Mouse (Mus musculus) heart, adult 8-10 months (tissue): ENCODE data around the gene Fgf22. TPM values are rescaled to one million over a fixed set of nuclear protein-coding genes. Genes with fewer than 3 reads are reported as not detected.
A peak's percentile ranks its signal among the peaks of the same experiment; 100 is the strongest.

ENCODE experiments used
- DNase-seq: peaks from one replicate; pipeline ENCODE4 v3.0.0; 2022; ENCODE audit warnings: low spot score
- total RNA-seq, 4 experiments: library from RNA; stranded (reverse); gene quantifications; 2 replicates each; pipeline ENCODE4 v1.2.4; 2022

Gene Fgf22
- total RNA-seq, 4 experiments from 2014 or later: not detected

GRCm38 (mm10) chr10:79792339-79793040 lies 37.6 kb downstream of the Fgf22 start:
- no peak for DNase-seq

- DNase-seq: peak; percentile 73
These were observed 38.3 kb downstream of the Fgf22 start, which contains the start of gene Palm for GRCm38 (mm10) chr10:79793051-79793737. Gene Palm (plus strand): TSS chr10:79793572.

GRCm38 (mm10) chr10:79793738-79794490 lies 39.0 kb downstream of the Fgf22 start:
- peak; percentile 48 for DNase-seq

GRCm38 (mm10) chr10:79794491-79794931 lies 39.6 kb downstream of the Fgf22 start:
- DNase-seq: peak; percentile 94

GRCm38 (mm10) chr10:79795905-79796304 lies 41.0 kb downstream of the Fgf22 start:
- DNase-seq: no peak

GRCm38 (mm10) chr10:79797326-79797725 lies 42.5 kb downstream of the Fgf22 start:
- peak; percentile 70 for DNase-seq

GRCm38 (mm10) chr10:79798289-79798928 lies 43.5 kb downstream of the Fgf22 start:
- no peak for DNase-seq

GRCm38 (mm10) chr10:79800508-79800907 lies 45.6 kb downstream of the Fgf22 start:
- no peak for DNase-seq

- no peak for DNase-seq
These were observed 47.0 kb downstream of the Fgf22 start for GRCm38 (mm10) chr10:79801837-79802236.

GRCm38 (mm10) chr10:79802331-79802971 lies 47.6 kb downstream of the Fgf22 start:
- peak; percentile 71 for DNase-seq

GRCm38 (mm10) chr10:79803716-79804323 lies 48.9 kb downstream of the Fgf22 start:
- no peak for DNase-seq

GRCm38 (mm10) chr10:79805636-79806035 lies 50.8 kb downstream of the Fgf22 start:
- peak; percentile 77 for DNase-seq

GRCm38 (mm10) chr10:79806331-79806730 lies 51.5 kb downstream of the Fgf22 start:
- DNase-seq: no peak

- DNase-seq: peak; percentile 57
These were observed 52.1 kb downstream of the Fgf22 start for GRCm38 (mm10) chr10:79806972-79807371.

GRCm38 (mm10) chr10:79807826-79808225 lies 53.0 kb downstream of the Fgf22 start:
- peak; percentile 78 for DNase-seq

Other genes with a start within 250 kb of the Fgf22 start
- gene Plpp2, start 221.3 kb upstream of the Fgf22 start, total RNA-seq: 1 to 10 TPM; 3.1 to 7.1 (median 4.8) TPM
- gene Mier2, start 199.9 kb upstream of the Fgf22 start, total RNA-seq: 10 to 100 TPM; 10.6 to 17.6 (median 15.3) TPM
- gene Theg, start 167.7 kb upstream of the Fgf22 start, total RNA-seq: not detected
- under 1 TPM in 1 of 4 experiments, not detected in 3; 0.16 TPM for gene C2cd4c, start 141.1 kb upstream of the Fgf22 start, total RNA-seq
- 1 to 10 TPM; 1.2 to 2.0 (median 1.2) TPM for gene Shc2, start 117.2 kb upstream of the Fgf22 start, total RNA-seq
- not detected for gene Odf3l2, start 109.3 kb upstream of the Fgf22 start, total RNA-seq
- not detected for gene Madcam1, start 90.5 kb upstream of the Fgf22 start, total RNA-seq
- 10 to 100 TPM; 14.5 to 20.0 (median 16.9) TPM for gene Tpgs1, start 85.7 kb upstream of the Fgf22 start, total RNA-seq
- 100 to 1,000 TPM; 201 to 230 (median 213) TPM for gene Cdc34, start 72.9 kb upstream of the Fgf22 start, total RNA-seq
- 1 to 10 TPM; 7.6 to 9.0 (median 8.3) TPM for gene Gzmm, start 66.1 kb upstream of the Fgf22 start, total RNA-seq
- 1,000 to 10,000 TPM; 1,424 to 1,552 (median 1,533) TPM for gene Bsg, start 50.6 kb upstream of the Fgf22 start, total RNA-seq
- 10 to 100 TPM; 13.7 to 16.7 (median 15.1) TPM for gene Hcn2, start 38.4 kb upstream of the Fgf22 start, total RNA-seq
- gene Polrmt, start 8.5 kb upstream of the Fgf22 start, total RNA-seq: 10 to 100 TPM; 41.1 to 54.7 (median 47.0) TPM
- gene Rnf126, start 11.9 kb downstream of the Fgf22 start, total RNA-seq: 10 to 100 TPM; 20.2 to 23.2 (median 21.5) TPM
- gene Fstl3, start 22.2 kb downstream of the Fgf22 start, total RNA-seq: 1 to 10 TPM; 2.9 to 5.8 (median 3.6) TPM
- gene Prss57, start 35.9 kb downstream of the Fgf22 start, total RNA-seq: not detected
- 10 to 100 TPM; 37.8 to 53.8 (median 51.7) TPM for gene Palm, start 38.5 kb downstream of the Fgf22 start, total RNA-seq
- under 1 TPM in 3 of 4 experiments, not detected in 1; 0.31 to 0.75 (median 0.60) TPM for gene Misp, start 65.9 kb downstream of the Fgf22 start, total RNA-seq
- gene Ptbp1, start 99.4 kb downstream of the Fgf22 start, total RNA-seq: 10 to 100 TPM; 45.4 to 57.7 (median 49.9) TPM
- 1 to 10 TPM in 1 of 4 experiments, not detected in 3; 2.4 TPM for gene Prtn3, start 119.4 kb downstream of the Fgf22 start, total RNA-seq
- gene Plppr3, start 119.6 kb downstream of the Fgf22 start, total RNA-seq: under 1 TPM in 3 of 4 experiments, not detected in 1; 0.19 to 0.41 (median 0.29) TPM
- gene Elane, start 131.2 kb downstream of the Fgf22 start, total RNA-seq: under 1 TPM in 1 of 4 experiments, not detected in 3; 0.57 TPM
- gene Cfd, start 135.8 kb downstream of the Fgf22 start, total RNA-seq: 10 to 100 TPM; 12.7 to 46.8 (median 17.8) TPM
- 10 to 100 TPM; 48.5 to 65.2 (median 53.3) TPM for gene Med16, start 153.8 kb downstream of the Fgf22 start, total RNA-seq
- gene Gm26602, start 155.8 kb downstream of the Fgf22 start, total RNA-seq: not detected
- gene Kiss1r, start 161.9 kb downstream of the Fgf22 start, total RNA-seq: under 1 TPM; 0.28 to 0.62 (median 0.32) TPM
- gene R3hdm4, start 166.1 kb downstream of the Fgf22 start, total RNA-seq: 10 to 100 TPM; 75.2 to 85.9 (median 81.0) TPM
- 1 to 10 TPM; 1.2 to 1.7 (median 1.3) TPM for gene Arid3a, start 172.0 kb downstream of the Fgf22 start, total RNA-seq
- gene Wdr18, start 205.1 kb downstream of the Fgf22 start, total RNA-seq: 10 to 100 TPM; 28.4 to 36.2 (median 29.6) TPM
- under 1 TPM; 0.37 to 0.85 (median 0.63) TPM for gene Grin3b, start 215.6 kb downstream of the Fgf22 start, total RNA-seq
- gene Tmem259, start 229.3 kb downstream of the Fgf22 start, total RNA-seq: 100 to 1,000 TPM; 116 to 120 (median 117) TPM
- 10 to 100 TPM; 27.1 to 35.7 (median 33.3) TPM for gene Cnn2, start 233.5 kb downstream of the Fgf22 start, total RNA-seq
- gene Abca7, start 241.4 kb downstream of the Fgf22 start, total RNA-seq: 1 to 10 TPM; 7.5 to 8.5 (median 8.0) TPM